Mouse (Mus musculus) thymus, adult 2 months (tissue): ENCODE data around the gene Myo3b.

ENCODE experiments used
- CTCF ChIP-seq: fragments of 200-500 bp; IDR thresholded peaks from 2 replicates; pipeline ENCODE4 v1.5.1; 2012; ENCODE audit warnings: mild to moderate bottlenecking, control low read depth, low read length, moderate library complexity, borderline replicate concordance; ENCODE audit not compliant: control insufficient read depth, poor library complexity, insufficient read depth; ENCODE audit errors: extremely low read depth
- POLR2A ChIP-seq: fragments of 200-500 bp; IDR thresholded peaks from 2 replicates; pipeline ENCODE4 v1.6.1; 2012; ENCODE audit warnings: mild to moderate bottlenecking, low read length, control low read depth, moderate library complexity; ENCODE audit not compliant: control insufficient read depth, poor library complexity, insufficient read depth; ENCODE audit errors: extremely low read depth

GRCm38 (mm10) chr2:70159543-70159942 is 120.6 kb downstream of the Myo3b start:
- TF ChIP-seq POLR2A: no peak
- no peak for TF ChIP-seq CTCF
